Mouse (Mus musculus) cerebellum, postnatal 14 days (tissue): Measurements from ENCODE around the gene Kcng3.

Experiments used
- DNase-seq, 2 experiments: peaks; one replicate each; pipeline ENCODE4 v3.0.0; 2021; ENCODE audit warnings: mixed read lengths in 2 of 2

Kcng3 gene

DNA sequence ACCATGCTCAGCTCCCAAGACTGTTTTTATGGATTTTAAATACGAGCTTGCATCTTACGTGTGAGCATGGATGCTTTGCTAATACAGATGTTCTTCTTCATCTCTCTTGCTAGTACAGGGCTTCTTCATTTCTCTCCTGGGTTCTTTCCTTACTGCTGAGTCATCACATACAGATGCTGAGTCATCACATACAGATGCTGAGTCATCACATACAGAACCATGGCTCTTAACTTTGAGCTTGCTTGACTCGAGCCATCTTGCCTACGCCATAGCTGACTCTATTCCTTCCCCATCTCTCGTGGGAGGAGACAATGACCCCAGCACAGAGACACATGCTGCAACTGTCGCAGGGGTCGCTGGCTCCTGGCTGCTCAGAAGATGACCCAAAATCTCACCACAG, 76.7 kb downstream of the Kcng3 start:
- DNase-seq, result no peak

DNA sequence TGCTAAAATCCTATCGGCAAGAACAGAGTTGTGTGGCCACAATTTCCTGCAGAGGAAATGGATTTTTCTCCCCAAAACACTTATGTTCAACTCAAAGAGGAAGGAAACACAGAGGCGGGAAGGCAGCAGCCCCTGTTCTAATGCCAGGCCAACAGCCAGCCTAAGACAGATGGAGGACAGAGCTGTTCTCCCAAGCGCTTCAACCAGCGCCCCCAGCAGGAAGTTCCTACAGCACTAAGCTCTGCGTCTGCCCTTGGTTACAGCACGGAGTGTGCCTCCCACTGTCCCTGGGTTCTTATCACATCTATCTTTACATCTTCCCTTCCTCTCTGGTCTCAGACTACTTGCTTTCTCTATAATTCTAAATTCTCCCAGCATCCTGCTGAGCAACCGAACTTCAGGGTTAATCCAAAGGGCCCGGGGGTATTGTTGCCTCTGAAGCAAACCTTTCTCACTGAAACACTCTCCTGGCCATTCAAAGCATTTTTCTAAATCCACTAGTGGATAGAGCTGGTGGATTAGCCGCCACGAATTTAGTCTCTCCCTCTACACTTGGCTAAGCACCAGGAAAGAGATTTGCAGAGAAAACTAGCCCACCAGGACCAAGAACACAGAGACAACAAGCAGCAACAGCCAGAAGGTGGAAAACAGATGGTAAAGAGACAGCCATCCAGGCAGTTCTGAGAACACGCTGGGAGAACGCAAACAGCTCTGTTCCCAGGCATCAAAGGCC, 83.0 kb downstream of the Kcng3 start:
- DNase-seq, result peak; percentile 66 to 76

DNA sequence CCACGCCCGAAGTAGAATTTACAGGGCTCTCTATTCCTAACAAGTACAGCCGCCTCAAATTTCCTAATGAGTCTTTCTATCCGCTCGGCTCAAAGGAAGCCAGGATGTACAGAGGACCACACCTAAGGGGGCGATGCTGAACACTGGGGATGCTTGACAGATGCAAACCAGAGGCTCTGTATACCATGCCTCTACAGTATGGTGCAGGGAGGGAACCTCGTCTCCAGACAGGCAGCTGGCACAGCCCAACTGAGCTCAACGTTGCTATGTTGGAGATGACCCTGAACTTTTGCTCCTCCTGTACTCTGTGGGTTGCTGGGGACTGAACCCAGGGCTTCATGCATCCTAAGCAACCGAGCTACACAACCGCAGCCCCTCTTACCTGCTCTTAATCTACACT, 84.5 kb downstream of the Kcng3 start:
- DNase-seq, result no peak

DNA sequence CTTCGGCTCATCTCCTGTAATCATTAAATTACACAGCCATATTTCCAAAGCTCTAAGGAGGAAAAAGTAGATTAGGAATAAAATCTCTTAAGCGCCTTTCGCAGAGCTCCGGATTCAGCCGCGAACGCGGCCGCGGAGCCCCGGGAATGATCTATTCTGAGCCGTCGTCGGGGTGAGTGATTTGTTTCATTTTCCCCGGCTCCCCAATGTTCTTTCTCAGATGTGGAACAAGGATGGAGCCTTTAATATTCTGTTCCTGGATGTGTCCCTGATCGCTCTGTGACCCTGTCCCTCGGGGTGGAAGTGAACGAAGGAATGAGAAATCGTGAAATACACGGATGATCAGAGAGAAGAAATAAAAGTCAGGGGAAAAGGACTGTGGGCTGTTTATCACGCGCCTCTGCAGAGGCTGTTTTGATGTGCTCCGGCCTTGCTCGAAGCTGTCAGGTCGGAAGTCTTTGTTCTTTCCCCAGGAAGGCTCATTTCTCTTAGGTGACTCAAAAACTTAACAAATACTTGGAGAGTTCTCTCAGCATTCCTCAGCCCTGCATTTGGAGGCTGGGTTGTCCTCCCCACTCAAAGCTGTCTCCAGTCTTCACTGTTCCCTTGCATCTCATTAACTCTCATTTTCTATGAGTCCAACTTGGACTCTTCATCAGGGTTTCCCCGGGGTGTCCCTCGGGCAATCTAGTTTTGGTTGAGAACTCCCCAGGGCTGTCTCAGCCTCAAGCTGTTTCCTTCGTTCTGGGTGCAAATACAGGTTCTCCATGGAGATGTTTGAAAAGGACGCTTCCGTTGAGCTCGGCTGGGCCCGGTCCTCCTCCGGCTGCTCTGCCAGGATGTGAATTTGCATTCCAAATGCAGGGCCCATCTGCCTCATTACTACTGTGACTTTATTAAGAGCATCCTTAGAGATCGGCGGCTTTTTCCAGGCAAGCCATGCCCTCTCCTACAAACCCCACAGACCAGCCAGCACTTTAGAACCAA, 85.6 kb downstream of the Kcng3 start:
- peak in 1 of 2 experiments; percentile 22 for DNase-seq

DNA sequence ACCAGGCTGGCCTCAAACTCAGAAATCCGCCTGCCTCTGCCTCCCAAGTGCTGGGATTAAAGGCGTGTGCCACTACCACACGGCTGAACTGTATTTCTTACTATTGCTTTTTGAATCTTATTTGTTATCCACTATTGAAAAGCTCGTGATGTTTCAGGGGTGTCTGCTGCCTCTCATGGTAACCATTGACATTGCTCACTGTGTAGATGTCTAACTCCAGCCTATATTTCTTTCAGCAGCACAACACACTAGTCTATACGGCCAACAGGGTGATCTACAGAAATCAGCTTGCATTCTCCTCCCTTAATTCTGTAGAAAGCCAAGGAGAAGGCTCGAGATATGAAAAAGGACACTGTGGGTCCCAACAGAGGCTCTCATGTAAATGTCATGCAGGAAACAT, 86.4 kb downstream of the Kcng3 start:
- DNase-seq, result no peak

DNA sequence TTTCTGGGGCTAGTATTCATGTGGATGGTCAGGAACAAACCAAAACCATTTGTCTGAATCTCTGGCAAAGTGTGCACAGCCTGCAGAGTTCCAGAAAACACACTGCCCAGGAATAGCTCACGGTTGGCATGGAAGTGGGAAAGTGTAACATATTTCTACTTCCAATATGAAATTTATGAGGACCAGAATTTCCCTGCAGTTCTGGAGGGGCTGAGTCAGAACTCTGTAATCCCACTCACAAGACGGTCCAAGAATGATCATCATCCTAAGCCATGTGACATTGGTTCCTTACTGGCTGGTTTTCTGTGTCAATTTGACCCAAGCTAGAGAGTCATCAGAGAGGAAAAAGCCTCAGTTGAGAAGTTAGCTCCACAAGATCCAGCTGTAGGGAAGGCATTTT, 89.3 kb downstream of the Kcng3 start:
- no peak for DNase-seq

DNA sequence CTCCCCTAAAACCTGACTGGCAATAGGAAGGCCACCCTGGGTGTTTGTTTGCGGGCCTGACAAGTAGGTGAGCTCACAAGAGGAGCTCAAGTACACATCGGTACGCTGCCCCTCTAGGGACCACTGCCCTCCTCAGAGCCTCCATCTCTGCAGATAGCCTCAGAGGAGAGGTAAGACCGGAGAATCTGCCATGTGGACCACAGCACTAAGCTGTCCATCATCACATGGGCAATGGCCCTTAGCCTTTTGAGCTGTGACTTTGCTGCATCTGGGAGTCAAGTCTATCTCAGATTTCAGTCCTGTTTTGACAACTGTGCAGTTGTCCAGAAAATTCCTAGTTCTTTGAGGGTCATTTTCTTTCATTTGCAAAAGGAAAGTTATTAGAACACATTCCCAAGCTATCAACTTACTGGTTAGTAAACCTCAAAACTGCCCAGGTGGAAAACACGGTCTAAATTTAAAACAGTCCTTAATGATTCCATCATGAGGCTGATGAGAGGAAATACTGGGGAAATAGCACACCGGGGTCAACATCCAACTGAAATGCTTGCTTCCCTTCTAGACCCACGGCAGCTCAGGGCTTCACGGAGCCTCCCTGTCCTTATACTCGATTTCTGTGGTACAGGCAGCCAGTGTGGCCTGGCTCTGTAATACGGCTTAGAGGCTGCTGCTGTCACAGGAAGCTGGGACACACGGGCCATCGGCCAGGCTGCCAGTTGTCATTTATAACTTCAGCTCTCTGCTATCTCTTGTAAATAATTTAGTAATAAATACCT, 92.2 kb downstream of the Kcng3 start:
- DNase-seq, result no peak

DNA sequence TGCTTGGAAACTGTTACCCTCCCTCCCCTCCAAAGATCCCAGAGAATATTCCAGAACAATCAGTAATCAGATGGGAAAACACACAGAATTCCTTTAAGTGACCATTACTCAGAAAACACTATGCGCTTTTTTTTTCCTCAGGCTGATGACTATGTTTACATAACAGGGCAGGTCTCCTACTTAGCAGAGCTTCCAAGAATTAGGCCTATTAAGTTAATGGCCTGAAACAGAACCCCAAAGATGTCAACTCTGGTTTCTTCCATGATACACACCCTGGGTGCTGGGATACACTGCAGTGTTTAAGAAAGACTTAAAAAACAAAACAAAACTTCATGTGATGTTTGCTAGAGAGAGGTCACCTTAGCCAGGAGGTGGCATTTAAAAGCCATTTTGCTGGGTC, 93.0 kb downstream of the Kcng3 start:
- DNase-seq, result no peak

DNA sequence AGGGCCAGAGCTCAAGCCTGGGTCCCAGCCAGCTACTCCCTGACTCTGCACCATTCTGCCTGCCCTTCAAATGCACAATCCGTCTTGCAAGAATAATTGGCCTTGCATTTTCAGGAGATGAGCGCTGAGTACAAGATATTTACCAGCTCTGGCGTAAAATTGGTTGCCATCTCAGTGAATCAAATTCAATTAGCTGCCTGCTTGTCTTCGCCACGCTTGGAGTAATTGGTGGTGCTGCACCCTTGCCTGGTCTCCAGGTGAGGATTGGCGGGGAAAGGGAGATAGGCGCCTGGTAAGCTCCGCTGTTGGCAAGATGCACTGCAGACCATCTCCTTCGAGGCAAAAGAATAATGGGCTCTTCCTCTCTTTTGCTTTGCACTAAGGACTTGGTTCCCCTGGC, 93.6 kb downstream of the Kcng3 start:
- no peak for DNase-seq
